Comparison of ENCODE assay signal across 40 mouse cellular contexts in genomic region chr7:27124969-27125368, GRCm38 (mm10). TPM values are rescaled to one million over a fixed set of nuclear protein-coding genes. Genes with fewer than 3 reads are reported as not detected.
"Had no signal": no experiment of that assay in that cellular context is flagged by ENCODE, and none has a peak within 500 bp of the region (broad histone marks: within the 10 kb centered on the region; RNA-seq: fewer than 3 reads in every experiment).

No protein-coding gene starts in this region.

- ATAC-seq: forebrain, postnatal 0 days; hindbrain, postnatal 0 days; intestine, embryonic 16.5 days had no signal

- DNase-seq: forebrain, postnatal 0 days; gastrocnemius, postnatal 14 days; gastrocnemius, postnatal 36 days; heart, adult 2 months; heart, postnatal 14 days; heart, postnatal 36 days; kidney, adult 11 months; kidney, adult 2 months; kidney, adult 9 months; kidney, postnatal 14 days; kidney, postnatal 36 days; layer of hippocampus, adult 9-11 months; layer of hippocampus, postnatal 36 days; left cerebral cortex, postnatal 4 days had no signal

- H3K9ac ChIP-seq: forebrain, postnatal 0 days; heart, embryonic 13.5 days; heart, embryonic 15.5 days; hindbrain, embryonic 13.5 days; hindbrain, embryonic 15.5 days; kidney, embryonic 15.5 days; limb, embryonic 13.5 days; limb, embryonic 15.5 days had no signal

- H3K27ac ChIP-seq: heart, adult 2 months; heart, embryonic 13.5 days; heart, embryonic 15.5 days; hindbrain, embryonic 13.5 days; hindbrain, embryonic 15.5 days; hindbrain, postnatal 0 days; kidney, embryonic 15.5 days; kidney, postnatal 0 days; limb, embryonic 13.5 days; limb, embryonic 15.5 days had no signal

- H3K4me2 ChIP-seq: heart, embryonic 11.5 days; heart, embryonic 13.5 days; heart, embryonic 15.5 days; hindbrain, embryonic 13.5 days; hindbrain, embryonic 15.5 days; kidney, embryonic 15.5 days; limb, embryonic 13.5 days; limb, embryonic 15.5 days had no signal

- H3K4me3 ChIP-seq: heart, adult 2 months; heart, embryonic 13.5 days; heart, embryonic 15.5 days; hindbrain, embryonic 13.5 days; hindbrain, embryonic 15.5 days; kidney, embryonic 15.5 days; limb, embryonic 13.5 days; limb, embryonic 15.5 days had no signal

- H3K9me3 ChIP-seq: heart, embryonic 13.5 days; heart, embryonic 15.5 days; hindbrain, embryonic 13.5 days; hindbrain, embryonic 15.5 days; kidney, embryonic 15.5 days; limb, embryonic 13.5 days; limb, embryonic 15.5 days had no signal

- H3K36me3 ChIP-seq: heart, embryonic 13.5 days; heart, embryonic 15.5 days; hindbrain, embryonic 13.5 days; hindbrain, embryonic 15.5 days; kidney, embryonic 15.5 days; limb, embryonic 13.5 days; limb, embryonic 15.5 days had no signal

- H3K27me3 ChIP-seq: heart, embryonic 13.5 days; heart, embryonic 15.5 days; hindbrain, embryonic 13.5 days; hindbrain, embryonic 15.5 days; kidney, embryonic 15.5 days; limb, embryonic 13.5 days; limb, embryonic 15.5 days had no signal

- H3K4me1 ChIP-seq: heart, embryonic 13.5 days; heart, embryonic 15.5 days; hindbrain, embryonic 13.5 days; hindbrain, embryonic 15.5 days; kidney, embryonic 15.5 days; limb, embryonic 13.5 days; limb, embryonic 15.5 days had no signal

RNA-seq across cellular contexts. Expression of gene Cyp2f2, which starts 5.3 kb away (rescaled TPM):
- total RNA-seq: forebrain, postnatal 0 days; hematopoietic stem cell, adult 5-6 weeks; hindbrain, postnatal 0 days; layer of hippocampus, adult 18-20 months; layer of hippocampus, postnatal 14 days; left cerebral cortex, adult 18-20 months; left cerebral cortex, postnatal 4 days had no signal
- polyA plus RNA-seq: heart, embryonic 11.5 days; heart, embryonic 13.5 days; hindbrain, embryonic 11.5 days; hindbrain, embryonic 15.5 days; intestine, embryonic 14.5 days; kidney, embryonic 15.5 days; limb, embryonic 11.5 days; limb, embryonic 13.5 days had no signal

RNA-seq across cellular contexts. Expression of gene Cyp2t4, which starts 28.5 kb away (rescaled TPM):
- total RNA-seq: forebrain, postnatal 0 days; gastrocnemius, adult 18-20 months; gastrocnemius, adult 8-10 months; gastrocnemius, postnatal 14 days; gastrocnemius, postnatal 36 days; heart, adult 2 months; heart, postnatal 14 days; heart, postnatal 36 days; hematopoietic stem cell, adult 5-6 weeks; hindbrain, postnatal 0 days; layer of hippocampus, adult 18-20 months; layer of hippocampus, adult 8-10 months; layer of hippocampus, postnatal 14 days; layer of hippocampus, postnatal 36 days; left cerebral cortex, adult 18-20 months; left cerebral cortex, adult 8-10 months; left cerebral cortex, postnatal 10 days; left cerebral cortex, postnatal 25 days; left cerebral cortex, postnatal 4 days had no signal
- polyA plus RNA-seq: heart, adult 2 months; heart, embryonic 11.5 days; heart, embryonic 15.5 days; heart, postnatal 0 days; hindbrain, embryonic 11.5 days; kidney, adult 2 months; kidney, embryonic 15.5 days; kidney, postnatal 0 days; large intestine, adult 2 months; limb, embryonic 13.5 days had no signal

RNA-seq across cellular contexts. Expression of gene Gm21983, which starts 55.9 kb away (rescaled TPM):
- total RNA-seq: forebrain, postnatal 0 days; gastrocnemius, adult 8-10 months; gastrocnemius, postnatal 14 days; gastrocnemius, postnatal 36 days; heart, postnatal 14 days; heart, postnatal 36 days; hematopoietic stem cell, adult 5-6 weeks; hindbrain, postnatal 0 days; layer of hippocampus, adult 18-20 months; layer of hippocampus, adult 8-10 months; layer of hippocampus, postnatal 14 days; layer of hippocampus, postnatal 36 days; left cerebral cortex, adult 18-20 months; left cerebral cortex, adult 8-10 months; left cerebral cortex, postnatal 10 days; left cerebral cortex, postnatal 25 days; left cerebral cortex, postnatal 4 days had no signal
- polyA plus RNA-seq: forebrain, postnatal 0 days; heart, adult 2 months; heart, embryonic 15.5 days; heart, postnatal 0 days; hindbrain, embryonic 11.5 days; intestine, embryonic 14.5 days; intestine, embryonic 16.5 days; kidney, adult 2 months; kidney, embryonic 15.5 days; large intestine, adult 2 months; limb, embryonic 11.5 days had no signal
